Mouse (Mus musculus): Measurements from ENCODE around the gene Eif4enif1. TPM values are rescaled to one million over a fixed set of nuclear protein-coding genes. Genes with fewer than 3 reads are reported as not detected.

Eif4enif1 gene
- polyA plus RNA-seq, 1 experiment from 2014 or later, result 54.9 TPM

DNA sequence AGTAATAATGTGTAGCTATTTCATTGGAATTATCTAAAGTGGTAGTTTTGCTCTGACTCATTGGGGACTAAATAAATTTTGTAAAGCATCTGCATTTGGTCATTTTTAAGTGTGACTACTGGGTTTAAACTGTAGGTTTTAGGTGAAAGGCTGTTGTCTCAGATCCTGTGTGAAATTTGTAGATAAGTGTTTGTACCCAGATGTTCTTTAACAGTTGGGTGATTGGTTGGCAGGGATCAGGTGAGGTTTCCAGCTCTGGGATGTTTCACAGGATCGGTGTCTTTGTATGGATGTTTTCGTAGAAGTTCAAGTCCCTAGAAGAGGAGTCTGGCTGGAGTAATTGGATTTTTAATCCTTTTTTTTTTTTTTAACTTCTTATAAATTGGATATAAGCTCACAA, 1.6 kb downstream of the Eif4enif1 start:
- Histone ChIP-seq H3K9me3 (ENCODE audit: control insufficient read depth, low read length) (no peaks in the 10 kb centered on the region), H3K36me3 (ENCODE audit: control insufficient read depth, insufficient read depth) (peaks cover 7% of the 10 kb centered on the region), H3K27ac (ENCODE audit: low read length) (no peak overlapping the region), H3K4me3 (replicated peaks; ENCODE audit: low read length) (no peak overlapping the region), H3K27me3 (replicated peaks; ENCODE audit: control insufficient read depth, insufficient read depth, low read length) (no peaks in the 10 kb centered on the region), H3K4me1 (replicated peaks; ENCODE audit: control insufficient read depth, insufficient read depth, low read length) (peaks cover 3% of the 10 kb centered on the region; the same call in 1 of the 2 replicates), H3K9ac (replicated peaks; ENCODE audit: low read depth, low read length) (no peak overlapping the region), H3K4me2 (ENCODE audit: low read length) (peak overlapping the region; percentile 38)
- no peak for ATAC-seq
- 71% methylated on average over 2 of the region's 2 CpGs for WGBS

DNA sequence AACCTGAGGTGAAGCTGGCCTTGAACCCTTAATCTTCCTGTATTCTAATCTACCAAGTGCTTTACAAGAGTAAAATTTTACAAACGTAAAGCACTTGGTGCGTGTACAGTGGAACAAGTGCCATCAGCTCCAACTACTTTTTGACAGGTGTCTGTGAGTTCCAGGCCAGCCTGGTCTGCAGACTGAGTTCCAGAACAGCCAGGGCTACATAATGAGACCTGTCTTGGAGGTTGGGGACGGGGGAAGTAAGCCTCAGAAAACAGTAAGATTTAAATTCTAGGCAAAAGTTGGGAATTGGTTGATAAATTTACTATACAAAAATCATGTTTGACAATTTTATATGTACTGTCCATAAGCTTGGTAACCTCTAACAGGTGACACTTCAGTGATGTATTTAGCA, 3.0 kb downstream of the Eif4enif1 start:
- Histone ChIP-seq H3K4me1 (replicated peaks; ENCODE audit: control insufficient read depth, insufficient read depth, low read length) (peaks cover 3% of the 10 kb centered on the region; the same call in 1 of the 2 replicates), H3K9ac (replicated peaks; ENCODE audit: low read depth, low read length) (no peak overlapping the region), H3K4me3 (replicated peaks; ENCODE audit: low read length) (no peak overlapping the region), H3K27ac (ENCODE audit: low read length) (no peak overlapping the region), H3K36me3 (ENCODE audit: control insufficient read depth, insufficient read depth) (peaks cover 11% of the 10 kb centered on the region), H3K27me3 (replicated peaks; ENCODE audit: control insufficient read depth, insufficient read depth, low read length) (no peaks in the 10 kb centered on the region), H3K4me2 (ENCODE audit: low read length) (no peak overlapping the region), H3K9me3 (ENCODE audit: control insufficient read depth, low read length) (no peaks in the 10 kb centered on the region)
- no peak for ATAC-seq
- WGBS, result 95% methylated on average over 3 of the region's 3 CpGs

DNA sequence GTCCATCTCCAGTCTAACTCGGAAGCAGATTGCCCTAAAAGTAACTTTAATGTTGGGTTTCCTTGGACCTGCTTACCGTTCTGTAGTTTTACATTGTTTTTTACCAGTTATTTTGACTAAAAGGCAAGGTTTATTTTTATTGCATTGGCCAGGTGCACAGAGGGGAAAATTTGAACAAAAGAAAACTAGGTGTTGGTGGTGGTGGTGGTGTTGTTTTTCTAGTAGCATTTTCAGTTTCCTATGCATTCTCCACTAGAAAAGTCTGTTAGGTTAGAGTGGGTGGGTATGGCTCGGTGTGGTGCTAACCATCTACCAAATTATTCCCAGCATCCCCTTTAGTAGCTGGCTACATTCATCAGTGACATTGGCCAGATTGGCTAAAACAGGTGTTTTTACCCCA, 4.6 kb downstream of the Eif4enif1 start:
- H3K4me1 ChIP-seq (replicated peaks; ENCODE audit: control insufficient read depth, insufficient read depth, low read length), result peaks cover 3% of the 10 kb centered on the region; the same call in 1 of the 2 replicates
- no peaks in the 10 kb centered on the region for H3K27me3 ChIP-seq (replicated peaks; ENCODE audit: control insufficient read depth, insufficient read depth, low read length)
- no peak overlapping the region for H3K27ac ChIP-seq (ENCODE audit: low read length)
- H3K4me2 ChIP-seq (ENCODE audit: low read length), result no peak overlapping the region
- H3K4me3 ChIP-seq (replicated peaks; ENCODE audit: low read length), result no peak overlapping the region
- H3K9ac ChIP-seq (replicated peaks; ENCODE audit: low read depth, low read length), result no peak overlapping the region
- no peaks in the 10 kb centered on the region for H3K9me3 ChIP-seq (ENCODE audit: control insufficient read depth, low read length)
- 97% methylated on average over 3 of the region's 3 CpGs for WGBS
- ATAC-seq, result no peak
- H3K36me3 ChIP-seq (ENCODE audit: control insufficient read depth, insufficient read depth), result peaks cover 14% of the 10 kb centered on the region

DNA sequence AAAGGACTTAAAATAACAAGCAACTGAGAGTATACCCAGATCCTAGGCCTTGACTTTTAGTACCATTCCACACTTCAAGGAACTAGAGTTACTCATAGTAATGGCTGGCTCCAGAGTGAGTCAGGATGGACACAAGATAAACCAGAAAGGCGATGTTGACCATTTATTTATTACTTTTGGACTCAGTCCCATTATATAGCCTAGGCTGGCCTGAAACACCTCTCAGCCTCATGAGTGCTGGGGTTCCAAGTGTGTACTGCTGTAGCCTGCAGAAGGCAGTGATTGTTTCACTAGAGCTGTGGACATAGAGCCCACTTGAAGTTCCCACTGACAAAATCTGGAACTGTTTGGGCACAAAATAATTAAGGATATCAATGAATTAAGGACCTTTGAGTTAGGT, 10.3 kb downstream of the Eif4enif1 start:
- ATAC-seq, result no peak
- WGBS, result 94% methylated on average over 1 of the region's 1 CpGs

DNA sequence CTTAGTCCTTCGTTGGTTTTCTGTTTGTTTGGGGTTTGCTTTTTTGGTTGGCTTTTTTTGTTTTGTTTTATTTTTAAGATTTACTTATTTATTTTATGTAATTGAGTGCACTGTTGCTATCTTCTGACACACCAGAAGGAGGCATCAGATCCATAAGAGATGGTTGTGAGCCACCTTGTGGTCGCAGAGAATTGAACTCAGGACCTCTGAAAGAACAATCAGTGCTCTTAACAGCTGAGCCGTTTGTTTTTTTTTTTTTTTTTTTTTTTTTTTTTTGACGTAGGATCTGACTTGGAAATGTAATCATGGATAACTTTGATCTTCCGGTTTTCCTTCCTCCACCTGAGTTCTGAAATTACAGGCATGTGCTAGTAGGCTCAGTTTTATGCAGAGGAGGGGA, 20.9 kb downstream of the Eif4enif1 start:
- H3K27ac ChIP-seq (ENCODE audit: low read length), result no peak overlapping the region
- no peak overlapping the region for H3K4me2 ChIP-seq (ENCODE audit: low read length)
- WGBS, result 79% methylated on average over 5 of the region's 5 CpGs
- no peak overlapping the region for H3K4me3 ChIP-seq (replicated peaks; ENCODE audit: low read length)
- no peaks in the 10 kb centered on the region for H3K4me1 ChIP-seq (replicated peaks; ENCODE audit: control insufficient read depth, insufficient read depth, low read length)
- no peaks in the 10 kb centered on the region for H3K9me3 ChIP-seq (ENCODE audit: control insufficient read depth, low read length)
- peaks cover 41% of the 10 kb centered on the region for H3K36me3 ChIP-seq (ENCODE audit: control insufficient read depth, insufficient read depth)
- H3K27me3 ChIP-seq (replicated peaks; ENCODE audit: control insufficient read depth, insufficient read depth, low read length), result no peaks in the 10 kb centered on the region
- ATAC-seq, result no peak
- no peak overlapping the region for H3K9ac ChIP-seq (replicated peaks; ENCODE audit: low read depth, low read length)

More for the DNA sequence above, 10.3 kb downstream of the Eif4enif1 start:
- H3K9ac ChIP-seq (replicated peaks; ENCODE audit: low read depth, low read length), result no peak overlapping the region
- H3K27me3 ChIP-seq (replicated peaks; ENCODE audit: control insufficient read depth, insufficient read depth, low read length), result no peaks in the 10 kb centered on the region
- H3K27ac ChIP-seq (ENCODE audit: low read length), result no peak overlapping the region
- H3K9me3 ChIP-seq (ENCODE audit: control insufficient read depth, low read length), result no peaks in the 10 kb centered on the region
- H3K4me1 ChIP-seq (replicated peaks; ENCODE audit: control insufficient read depth, insufficient read depth, low read length), result no peaks in the 10 kb centered on the region
- no peak overlapping the region for H3K4me3 ChIP-seq (replicated peaks; ENCODE audit: low read length)
- no peak overlapping the region for H3K4me2 ChIP-seq (ENCODE audit: low read length)
- H3K36me3 ChIP-seq (ENCODE audit: control insufficient read depth, insufficient read depth), result peaks cover 32% of the 10 kb centered on the region

DNA sequence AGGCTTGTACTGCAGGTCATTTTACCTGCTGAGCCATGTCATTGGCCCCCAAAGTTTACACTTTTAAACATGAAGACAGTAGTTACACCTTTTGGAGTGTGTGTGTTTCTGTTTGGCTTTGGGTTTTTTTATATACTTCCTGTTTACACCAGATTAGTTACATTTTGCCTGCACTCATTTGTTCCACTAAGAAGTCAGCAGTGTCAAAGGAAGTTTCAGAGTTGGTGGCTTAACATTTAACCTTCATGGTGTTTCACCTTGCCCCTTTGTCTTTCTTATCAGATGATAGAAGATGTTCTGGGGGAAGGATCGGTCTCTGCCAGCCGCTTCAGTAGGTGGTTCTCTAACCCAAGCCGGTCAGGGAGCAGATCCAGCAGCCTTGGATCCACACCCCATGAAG, 24.9 kb downstream of the Eif4enif1 start:
- Histone ChIP-seq H3K4me2 (ENCODE audit: low read length) (no peak overlapping the region), H3K27ac (ENCODE audit: low read length) (no peak overlapping the region), H3K9ac (replicated peaks; ENCODE audit: low read depth, low read length) (no peak overlapping the region), H3K27me3 (replicated peaks; ENCODE audit: control insufficient read depth, insufficient read depth, low read length) (no peaks in the 10 kb centered on the region), H3K4me3 (replicated peaks; ENCODE audit: low read length) (no peak overlapping the region), H3K9me3 (ENCODE audit: control insufficient read depth, low read length) (no peaks in the 10 kb centered on the region), H3K4me1 (replicated peaks; ENCODE audit: control insufficient read depth, insufficient read depth, low read length) (no peaks in the 10 kb centered on the region), H3K36me3 (ENCODE audit: control insufficient read depth, insufficient read depth) (peaks cover 41% of the 10 kb centered on the region)
- 99% methylated on average over 3 of the region's 3 CpGs for WGBS
- ATAC-seq, result no peak

DNA sequence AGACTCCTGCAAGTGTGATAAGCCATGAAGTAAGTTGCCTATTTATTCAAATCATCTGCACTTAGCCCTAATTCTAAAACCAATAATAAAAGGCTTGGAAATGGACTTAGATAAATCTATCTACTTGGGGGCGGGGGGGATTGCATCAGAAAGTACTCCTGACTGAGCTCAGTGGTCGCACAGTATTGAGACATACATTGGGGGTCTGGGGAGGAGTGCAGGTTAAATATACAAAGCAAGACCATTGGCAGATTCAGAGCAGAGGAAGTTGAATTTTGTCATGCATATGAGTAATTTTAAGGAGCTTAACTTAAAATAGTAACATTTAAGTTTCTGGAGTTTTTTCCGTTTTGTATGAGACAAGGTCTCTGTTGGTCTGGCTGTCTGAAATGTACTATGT, 30.1 kb downstream of the Eif4enif1 start:
- Histone ChIP-seq H3K4me2 (ENCODE audit: low read length) (no peak overlapping the region), H3K27me3 (replicated peaks; ENCODE audit: control insufficient read depth, insufficient read depth, low read length) (no peaks in the 10 kb centered on the region), H3K9me3 (ENCODE audit: control insufficient read depth, low read length) (no peaks in the 10 kb centered on the region), H3K27ac (ENCODE audit: low read length) (no peak overlapping the region), H3K36me3 (ENCODE audit: control insufficient read depth, insufficient read depth) (peaks cover 32% of the 10 kb centered on the region), H3K4me3 (replicated peaks; ENCODE audit: low read length) (no peak overlapping the region), H3K4me1 (replicated peaks; ENCODE audit: control insufficient read depth, insufficient read depth, low read length) (no peaks in the 10 kb centered on the region), H3K9ac (replicated peaks; ENCODE audit: low read depth, low read length) (no peak overlapping the region)
- no peak for ATAC-seq
- WGBS, result 93% methylated on average over 3 of the region's 3 CpGs

DNA sequence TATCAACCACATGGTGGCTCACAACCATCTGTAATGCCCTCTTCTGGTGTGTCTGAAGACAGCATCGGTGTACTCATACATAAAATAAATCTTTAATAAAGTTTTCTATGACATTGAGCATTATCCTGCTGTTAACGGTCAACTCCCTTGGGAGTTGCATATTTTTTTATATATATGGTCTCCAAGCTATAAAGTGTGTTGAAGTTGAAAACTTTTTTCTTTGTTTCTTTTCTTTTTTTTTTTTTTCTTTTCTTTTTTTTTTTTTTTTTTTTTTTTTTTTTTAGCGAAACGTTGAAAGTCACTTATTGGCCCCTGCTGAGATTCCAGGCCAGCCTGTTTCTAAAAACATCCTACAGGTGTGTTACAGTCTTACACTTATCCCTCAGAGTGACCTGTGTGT, 31.5 kb downstream of the Eif4enif1 start:
- Histone ChIP-seq H3K4me3 (replicated peaks; ENCODE audit: low read length) (no peak overlapping the region), H3K9ac (replicated peaks; ENCODE audit: low read depth, low read length) (no peak overlapping the region), H3K27me3 (replicated peaks; ENCODE audit: control insufficient read depth, insufficient read depth, low read length) (no peaks in the 10 kb centered on the region), H3K9me3 (ENCODE audit: control insufficient read depth, low read length) (no peaks in the 10 kb centered on the region), H3K4me1 (replicated peaks; ENCODE audit: control insufficient read depth, insufficient read depth, low read length) (no peaks in the 10 kb centered on the region), H3K4me2 (ENCODE audit: low read length) (no peak overlapping the region), H3K36me3 (ENCODE audit: control insufficient read depth, insufficient read depth) (peaks cover 30% of the 10 kb centered on the region), H3K27ac (ENCODE audit: low read length) (no peak overlapping the region)
- WGBS, result 93% methylated on average over 4 of the region's 4 CpGs
- no peak for ATAC-seq

DNA sequence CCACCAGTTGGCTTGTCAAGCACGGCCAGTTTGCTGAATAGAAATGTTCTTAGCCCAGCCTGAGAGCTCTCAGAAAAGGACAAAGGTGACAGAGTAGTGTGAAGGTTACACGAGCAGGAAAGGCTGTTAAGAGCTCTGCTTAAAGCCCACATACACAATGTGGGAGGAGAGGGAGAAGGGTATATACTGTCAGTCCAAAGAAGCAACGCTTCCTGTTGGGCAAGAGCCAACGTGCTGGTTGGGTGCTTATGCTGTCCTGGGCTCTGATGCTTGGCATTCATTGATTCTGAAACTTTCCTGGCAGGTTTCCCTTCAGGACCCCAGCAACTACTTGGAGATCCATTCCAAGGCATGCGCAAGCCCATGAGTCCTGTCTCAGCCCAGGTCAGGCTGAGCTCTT, 33.1 kb downstream of the Eif4enif1 start:
- Histone ChIP-seq H3K36me3 (ENCODE audit: control insufficient read depth, insufficient read depth) (peaks cover 32% of the 10 kb centered on the region), H3K4me3 (replicated peaks; ENCODE audit: low read length) (no peak overlapping the region), H3K27me3 (replicated peaks; ENCODE audit: control insufficient read depth, insufficient read depth, low read length) (no peaks in the 10 kb centered on the region), H3K4me1 (replicated peaks; ENCODE audit: control insufficient read depth, insufficient read depth, low read length) (no peaks in the 10 kb centered on the region), H3K9me3 (ENCODE audit: control insufficient read depth, low read length) (no peaks in the 10 kb centered on the region), H3K4me2 (ENCODE audit: low read length) (no peak overlapping the region), H3K27ac (ENCODE audit: low read length) (no peak overlapping the region), H3K9ac (replicated peaks; ENCODE audit: low read depth, low read length) (no peak overlapping the region)
- WGBS, result 85% methylated on average over 5 of the region's 5 CpGs
- no peak for ATAC-seq

DNA sequence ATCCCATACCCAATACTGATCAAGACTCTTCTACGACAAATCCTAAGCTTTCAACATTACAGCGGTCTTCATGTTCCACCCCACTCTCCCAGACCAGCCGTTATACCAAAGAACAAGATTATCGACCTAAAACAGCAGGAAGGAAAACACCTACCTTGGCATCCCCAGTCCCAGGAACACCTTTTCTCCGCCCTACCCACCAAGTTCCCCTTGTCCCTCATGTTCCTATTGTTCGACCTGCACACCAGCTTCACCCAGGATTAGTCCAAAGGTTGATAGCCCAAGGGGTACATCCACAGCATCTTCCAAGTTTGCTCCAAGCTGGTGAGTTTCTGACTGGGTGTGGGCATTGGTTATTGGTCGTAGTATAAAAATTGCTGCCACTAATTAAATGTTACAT, 40.2 kb downstream of the Eif4enif1 start:
- Histone ChIP-seq H3K36me3 (ENCODE audit: control insufficient read depth, insufficient read depth) (peaks cover 57% of the 10 kb centered on the region), H3K4me2 (ENCODE audit: low read length) (no peak overlapping the region), H3K4me3 (replicated peaks; ENCODE audit: low read length) (no peak overlapping the region), H3K4me1 (replicated peaks; ENCODE audit: control insufficient read depth, insufficient read depth, low read length) (no peaks in the 10 kb centered on the region), H3K9ac (replicated peaks; ENCODE audit: low read depth, low read length) (no peak overlapping the region), H3K27ac (ENCODE audit: low read length) (no peak overlapping the region), H3K9me3 (ENCODE audit: control insufficient read depth, low read length) (no peaks in the 10 kb centered on the region), H3K27me3 (replicated peaks; ENCODE audit: control insufficient read depth, insufficient read depth, low read length) (no peaks in the 10 kb centered on the region)
- 96% methylated on average over 7 of the region's 7 CpGs for whole genome bisulfite sequencing
- no peak for ATAC-seq

Measured in forebrain, embryonic 16.5 days (tissue).